Mouse (Mus musculus): ENCODE results near the gene Amh. TPM values are rescaled to one million over a fixed set of nuclear protein-coding genes. Genes with fewer than 3 reads are reported as not detected.
A peak's percentile ranks its signal among the peaks of the same experiment; 100 is the strongest.
"Not testable (repeated sequence)": the region's sequence is repeated elsewhere in the genome, so short reads cannot be mapped to it uniquely, and the experiment has no call there.

Gene Amh
- total and polyA plus RNA-seq, 3 experiments, result 0.27 to 1.8 (median 1.6) TPM

DNA sequence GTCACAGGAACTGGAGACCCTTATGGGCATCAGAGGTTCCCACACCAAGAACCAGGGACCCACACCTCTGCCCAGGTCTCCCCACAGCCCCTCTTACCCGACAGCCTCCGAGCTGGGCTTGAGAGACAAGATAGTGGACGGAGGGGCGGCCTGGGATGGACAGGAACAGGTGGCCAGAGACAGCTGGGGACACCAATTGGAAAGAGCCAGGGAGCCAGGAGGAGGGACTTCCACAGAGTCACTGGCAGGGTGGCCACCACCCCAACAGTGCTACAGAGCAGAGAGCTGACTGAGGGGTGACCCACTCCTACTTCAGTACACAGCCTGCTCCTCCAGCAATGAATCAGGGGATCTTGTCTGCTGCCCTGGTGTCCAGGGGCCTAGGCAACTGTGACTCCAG lies 8.3 kb downstream of the Amh start, which contains the start of gene Jsrp1:
Jsrp1 (minus strand) TSS at position 133 of the 400 bp plus-strand sequence.
- Histone ChIP-seq H3K27me3 (ENCODE audit: insufficient read depth, low read length) (peaks cover 36% of the 10 kb centered on the region), H3K36me3 (replicated peaks) (peaks cover 1% of the 10 kb centered on the region), H3K9me3 (replicated peaks) (peaks cover 11% of the 10 kb centered on the region), H3K4me1 (ENCODE audit: insufficient read depth, low read depth, low read length) (peaks cover 24% of the 10 kb centered on the region), H3K4me3 (ENCODE audit: low read depth, low read length) (no peak within 1 kb of the TSS)
- TF ChIP-seq GATA1 (IDR thresholded peaks at IDR 0.05; ENCODE audit: borderline replicate concordance, low read length) (no peak), TAL1 (conservative IDR thresholded peaks at IDR 0.05; ENCODE audit: low read depth, low read length) (no peak), GATA2 (IDR thresholded peaks at IDR 0.05; ENCODE audit: borderline replicate concordance, low read depth, low read length) (no peak), POLR2AphosphoS5 (IDR thresholded peaks at IDR 0.05; ENCODE audit: insufficient replicate concordance, low read depth, low read length) (no peak), CTCF (IDR thresholded peaks at IDR 0.05; ENCODE audit: low read depth, low read length) (no peak)
- DNase-seq (ENCODE audit: low spot score), result no peak
- no peak for ATAC-seq (ENCODE audit: extremely low read depth, insufficient number of reproducible peaks, low FRiP score, poor library complexity, severe bottlenecking)

DNA sequence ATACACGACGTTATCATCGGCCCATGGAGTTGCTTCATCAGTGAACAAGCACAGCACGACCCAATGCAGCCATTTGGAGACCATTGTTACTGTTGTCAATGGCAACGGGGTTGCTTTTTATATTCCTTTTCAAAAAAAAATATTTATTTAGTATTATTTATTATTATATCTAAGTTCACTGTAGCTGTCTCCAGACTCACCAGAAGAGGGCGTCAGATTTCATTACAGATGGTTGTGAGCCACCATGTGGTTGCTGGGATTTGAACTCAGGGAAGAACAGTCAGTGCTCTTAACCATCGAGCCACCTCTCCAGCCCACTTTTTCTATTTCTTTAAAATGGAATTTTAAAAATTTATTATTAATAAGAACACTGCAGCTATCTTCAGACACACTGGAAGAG lies 9.8 kb downstream of the Amh start:
- ATAC-seq (ENCODE audit: extremely low read depth, insufficient number of reproducible peaks, low FRiP score, poor library complexity, severe bottlenecking) (no peak), DNase-seq (ENCODE audit: low spot score) (no peak)
- no peak for TF ChIP-seq GATA2 (IDR thresholded peaks at IDR 0.05; ENCODE audit: borderline replicate concordance, low read depth, low read length)
- TF ChIP-seq CTCF (IDR thresholded peaks at IDR 0.05; ENCODE audit: low read depth, low read length), result no peak
- no peak for TF ChIP-seq POLR2AphosphoS5 (IDR thresholded peaks at IDR 0.05; ENCODE audit: insufficient replicate concordance, low read depth, low read length)
- no peak for TF ChIP-seq TAL1 (conservative IDR thresholded peaks at IDR 0.05; ENCODE audit: low read depth, low read length)
- no peak for TF ChIP-seq GATA1 (IDR thresholded peaks at IDR 0.05; ENCODE audit: borderline replicate concordance, low read length)
- no peaks in the 10 kb centered on the region for H3K36me3 ChIP-seq (replicated peaks)
- peaks cover 11% of the 10 kb centered on the region for H3K9me3 ChIP-seq (replicated peaks)
- peaks cover 25% of the 10 kb centered on the region for H3K27me3 ChIP-seq (ENCODE audit: insufficient read depth, low read length)
- peaks cover 26% of the 10 kb centered on the region for H3K4me1 ChIP-seq (ENCODE audit: insufficient read depth, low read depth, low read length)
- no peak overlapping the region for H3K4me3 ChIP-seq (ENCODE audit: low read depth, low read length)

DNA sequence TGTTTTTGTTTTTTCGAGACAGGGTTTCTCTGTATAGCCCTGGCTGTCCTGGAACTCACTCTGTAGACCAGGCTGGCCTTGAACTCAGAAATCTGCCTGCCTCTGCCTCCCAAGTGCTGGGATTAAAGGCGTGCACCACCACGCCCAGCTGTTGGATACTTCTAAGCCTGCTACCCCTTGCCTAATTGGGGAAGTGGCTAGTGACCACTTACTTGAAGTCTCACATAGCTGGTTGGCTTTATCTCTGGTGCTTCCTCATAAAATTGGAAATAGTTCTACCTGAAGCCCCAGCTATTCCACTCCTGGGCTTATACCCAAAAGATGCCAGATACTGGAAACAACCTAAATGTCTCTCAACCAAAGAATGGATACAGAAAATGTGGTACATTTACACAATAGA lies 11.3 kb downstream of the Amh start:
- peaks cover 11% of the 10 kb centered on the region for H3K9me3 ChIP-seq (replicated peaks)
- H3K27me3 ChIP-seq (ENCODE audit: insufficient read depth, low read length), result peaks cover 16% of the 10 kb centered on the region
- peaks cover 19% of the 10 kb centered on the region for H3K4me1 ChIP-seq (ENCODE audit: insufficient read depth, low read depth, low read length)
- H3K4me3 ChIP-seq (ENCODE audit: low read depth, low read length); DNase-seq (ENCODE audit: low spot score); ATAC-seq (ENCODE audit: extremely low read depth, insufficient number of reproducible peaks, low FRiP score, poor library complexity, severe bottlenecking); H3K36me3 ChIP-seq (replicated peaks): not testable (repeated sequence)

DNA sequence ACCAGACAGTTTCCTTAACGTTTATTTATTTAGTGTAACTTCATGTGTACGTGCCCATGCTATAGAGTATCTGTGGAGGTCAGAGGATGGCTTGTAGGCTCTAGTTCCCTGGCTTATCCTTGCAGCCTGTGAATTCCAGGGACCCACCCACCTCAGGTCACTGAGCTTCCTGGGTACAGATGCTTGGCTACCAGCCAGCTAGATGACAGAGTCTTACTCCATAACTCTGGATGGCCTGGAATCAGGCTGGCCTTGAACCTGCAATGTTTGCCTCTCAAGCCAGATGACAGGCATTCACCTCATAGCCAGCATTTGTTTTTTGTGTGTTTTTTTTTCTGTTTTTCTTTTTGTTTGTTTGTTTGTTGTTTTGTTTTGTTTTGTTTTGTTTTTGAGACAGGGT lies 12.1 kb downstream of the Amh start:
- H3K4me3 ChIP-seq (ENCODE audit: low read depth, low read length), result no peak overlapping the region
- no peak for TF ChIP-seq GATA2 (IDR thresholded peaks at IDR 0.05; ENCODE audit: borderline replicate concordance, low read depth, low read length)
- no peak for TF ChIP-seq CTCF (IDR thresholded peaks at IDR 0.05; ENCODE audit: low read depth, low read length)
- TF ChIP-seq GATA1 (IDR thresholded peaks at IDR 0.05; ENCODE audit: borderline replicate concordance, low read length), result no peak
- TF ChIP-seq POLR2AphosphoS5 (IDR thresholded peaks at IDR 0.05; ENCODE audit: insufficient replicate concordance, low read depth, low read length), result no peak
- TF ChIP-seq TAL1 (conservative IDR thresholded peaks at IDR 0.05; ENCODE audit: low read depth, low read length), result no peak
- H3K36me3 ChIP-seq (replicated peaks), result no peaks in the 10 kb centered on the region
- peaks cover 11% of the 10 kb centered on the region for H3K9me3 ChIP-seq (replicated peaks)
- H3K27me3 ChIP-seq (ENCODE audit: insufficient read depth, low read length), result peaks cover 14% of the 10 kb centered on the region
- H3K4me1 ChIP-seq (ENCODE audit: insufficient read depth, low read depth, low read length), result peaks cover 20% of the 10 kb centered on the region
- ATAC-seq (ENCODE audit: extremely low read depth, insufficient number of reproducible peaks, low FRiP score, poor library complexity, severe bottlenecking) (no peak), DNase-seq (ENCODE audit: low spot score) (no peak)

DNA sequence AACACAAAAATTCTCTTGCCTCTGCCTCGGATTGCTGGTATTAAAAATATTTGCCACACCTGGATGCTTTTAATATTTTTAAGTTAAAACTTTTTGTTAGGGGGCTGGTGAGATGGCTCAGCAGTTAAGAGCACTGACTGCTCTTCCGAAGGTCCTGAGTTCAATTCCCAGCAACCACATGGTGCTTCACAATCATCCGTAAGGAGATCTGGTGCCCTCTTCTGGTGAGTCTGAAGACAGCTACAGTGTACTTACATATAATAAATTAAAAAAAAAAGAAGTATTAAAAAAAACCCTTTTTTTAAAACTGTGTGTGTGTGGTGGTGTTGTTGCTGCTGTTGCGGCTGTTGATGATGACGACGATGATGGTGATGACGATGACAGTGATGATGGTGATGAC lies 12.9 kb downstream of the Amh start:
- Histone ChIP-seq H3K4me1 (ENCODE audit: insufficient read depth, low read depth, low read length) (peaks cover 25% of the 10 kb centered on the region), H3K9me3 (replicated peaks) (peaks cover 11% of the 10 kb centered on the region)
- H3K27me3 ChIP-seq (ENCODE audit: insufficient read depth, low read length); H3K4me3 ChIP-seq (ENCODE audit: low read depth, low read length); H3K36me3 ChIP-seq (replicated peaks); ATAC-seq (ENCODE audit: extremely low read depth, insufficient number of reproducible peaks, low FRiP score, poor library complexity, severe bottlenecking); DNase-seq (ENCODE audit: low spot score): not testable (repeated sequence)

DNA sequence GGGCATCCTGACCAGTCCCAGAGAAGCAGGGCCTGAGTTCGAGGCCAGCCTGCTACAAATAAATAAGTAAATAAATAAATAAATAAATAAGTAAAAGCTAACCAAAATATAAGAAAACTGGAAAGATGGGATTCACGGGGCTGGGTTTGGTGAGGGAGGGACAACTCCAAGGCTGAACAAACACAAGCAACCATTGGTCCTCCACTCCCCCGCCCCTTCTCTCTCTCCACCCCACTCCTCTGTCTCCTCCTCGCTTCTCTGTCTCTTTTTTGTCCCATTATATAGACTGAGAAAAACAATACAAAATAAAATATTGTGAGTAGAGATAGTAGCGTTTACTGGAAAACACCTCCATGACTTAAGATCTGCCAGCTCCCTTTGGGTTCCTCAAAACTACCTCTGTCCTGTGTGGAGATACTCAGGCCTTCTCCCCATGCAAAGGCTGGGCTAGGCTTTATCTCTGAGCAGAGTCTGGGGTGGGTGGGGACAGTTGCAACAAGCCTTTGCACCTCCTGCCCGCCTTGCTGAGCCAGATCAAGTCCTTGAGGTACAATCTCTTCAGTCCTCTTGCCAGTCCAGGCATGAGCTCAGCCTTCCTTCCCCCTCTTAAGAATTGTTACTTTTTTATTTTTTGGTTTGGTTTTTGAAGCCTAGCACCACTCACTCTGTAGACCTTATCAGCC lies 13.7 kb downstream of the Amh start:
- TF ChIP-seq GATA1 (IDR thresholded peaks at IDR 0.05; ENCODE audit: borderline replicate concordance, low read length) (no peak), CTCF (IDR thresholded peaks at IDR 0.05; ENCODE audit: low read depth, low read length) (no peak), POLR2AphosphoS5 (IDR thresholded peaks at IDR 0.05; ENCODE audit: insufficient replicate concordance, low read depth, low read length) (no peak), GATA2 (IDR thresholded peaks at IDR 0.05; ENCODE audit: borderline replicate concordance, low read depth, low read length) (no peak), TAL1 (conservative IDR thresholded peaks at IDR 0.05; ENCODE audit: low read depth, low read length) (no peak)
- peaks cover 26% of the 10 kb centered on the region for H3K4me1 ChIP-seq (ENCODE audit: insufficient read depth, low read depth, low read length)
- H3K9me3 ChIP-seq (replicated peaks), result peaks cover 5% of the 10 kb centered on the region
- peak; percentile 69 for DNase-seq (ENCODE audit: low spot score)
- ATAC-seq (ENCODE audit: extremely low read depth, insufficient number of reproducible peaks, low FRiP score, poor library complexity, severe bottlenecking), result peak; percentile 57; the same call in 1 of the 2 replicates
- H3K36me3 ChIP-seq (replicated peaks), result no peaks in the 10 kb centered on the region
- no peak overlapping the region; the same call in 1 of the 2 replicates for H3K4me3 ChIP-seq (ENCODE audit: low read depth, low read length)
- peaks cover 2% of the 10 kb centered on the region; the same call in 1 of the 2 replicates for H3K27me3 ChIP-seq (ENCODE audit: insufficient read depth, low read length)

DNA sequence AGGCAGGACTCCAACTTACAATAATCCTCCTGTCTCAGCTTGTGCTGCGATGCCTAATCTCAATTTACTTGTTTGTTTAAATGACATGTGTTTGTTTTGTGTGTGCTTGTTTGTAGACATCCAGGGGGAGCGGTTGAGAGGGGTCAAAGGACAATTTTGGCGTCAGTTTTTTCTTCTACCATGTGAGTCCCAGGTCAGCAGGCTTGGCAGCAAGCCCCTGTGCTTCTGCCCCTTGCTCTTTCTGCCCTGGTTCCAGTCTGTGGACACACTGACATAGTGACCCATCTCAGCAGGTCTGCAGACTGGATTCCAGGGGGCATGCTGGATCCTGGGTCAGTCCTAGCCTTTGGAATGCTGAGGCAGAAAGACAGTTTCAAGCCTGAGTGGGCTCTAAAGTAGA lies 14.4 kb downstream of the Amh start:
- peaks cover 2% of the 10 kb centered on the region; the same call in 1 of the 2 replicates for H3K27me3 ChIP-seq (ENCODE audit: insufficient read depth, low read length)
- DNase-seq (ENCODE audit: low spot score) (no peak), ATAC-seq (ENCODE audit: extremely low read depth, insufficient number of reproducible peaks, low FRiP score, poor library complexity, severe bottlenecking) (no peak)
- H3K4me1 ChIP-seq (ENCODE audit: insufficient read depth, low read depth, low read length), result peaks cover 32% of the 10 kb centered on the region
- peaks cover 3% of the 10 kb centered on the region for H3K9me3 ChIP-seq (replicated peaks)
- H3K36me3 ChIP-seq (replicated peaks), result no peaks in the 10 kb centered on the region
- no peak overlapping the region for H3K4me3 ChIP-seq (ENCODE audit: low read depth, low read length)
- TF ChIP-seq CTCF (IDR thresholded peaks at IDR 0.05; ENCODE audit: low read depth, low read length) (no peak), TAL1 (conservative IDR thresholded peaks at IDR 0.05; ENCODE audit: low read depth, low read length) (no peak), GATA1 (IDR thresholded peaks at IDR 0.05; ENCODE audit: borderline replicate concordance, low read length) (no peak), POLR2AphosphoS5 (IDR thresholded peaks at IDR 0.05; ENCODE audit: insufficient replicate concordance, low read depth, low read length) (no peak), GATA2 (IDR thresholded peaks at IDR 0.05; ENCODE audit: borderline replicate concordance, low read depth, low read length) (no peak)
